Mouse (Mus musculus): ENCODE data around the gene Tmem256.

- TF ChIP-seq CTCF (IDR thresholded peaks at IDR 0.05; ENCODE audit: low read depth), result no peak
- no peak for TF ChIP-seq EP300 (IDR thresholded peaks at IDR 0.05; ENCODE audit: low read depth)
These were observed 45.9 kb downstream of the Tmem256 start for GRCm38 (mm10) chr11:69884240-69884639.

Measured in heart, postnatal 0 days (tissue).